Mouse (Mus musculus): Measurements from ENCODE around the gene Uri1.

Uri1 gene

GRCm38 (mm10) chr7:38013946-38014345, 9.4 kb downstream of the Uri1 start:
- DNase-seq = no peak

GRCm38 (mm10) chr7:38012811-38013210, 10.5 kb downstream of the Uri1 start:
- no peak for DNase-seq

GRCm38 (mm10) chr7:38008359-38008758, 15.0 kb downstream of the Uri1 start:
- no peak for DNase-seq

- DNase-seq = no peak
Measured at GRCm38 (mm10) chr7:38002451-38002850, 20.9 kb downstream of the Uri1 start.

GRCm38 (mm10) chr7:37999691-38000090, 23.7 kb downstream of the Uri1 start:
- DNase-seq = no peak

GRCm38 (mm10) chr7:37992861-37993260, 30.5 kb downstream of the Uri1 start:
- no peak for DNase-seq

- no peak for DNase-seq
Measured at GRCm38 (mm10) chr7:37984866-37985265, 38.5 kb downstream of the Uri1 start.

- no peak for DNase-seq
Measured at GRCm38 (mm10) chr7:37983471-37983870, 39.9 kb downstream of the Uri1 start.

- DNase-seq = no peak
Measured at GRCm38 (mm10) chr7:37979729-37980128, 43.6 kb downstream of the Uri1 start.

GRCm38 (mm10) chr7:37978412-37978811, 44.9 kb downstream of the Uri1 start:
- no peak for DNase-seq

GRCm38 (mm10) chr7:37977676-37978075, 45.7 kb downstream of the Uri1 start:
- DNase-seq = no peak

- no peak for DNase-seq
Measured at GRCm38 (mm10) chr7:37972999-37973555, 50.3 kb downstream of the Uri1 start.

GRCm38 (mm10) chr7:37972571-37972970, 50.8 kb downstream of the Uri1 start:
- no peak for DNase-seq

GRCm38 (mm10) chr7:37962326-37962725, 61.0 kb downstream of the Uri1 start:
- DNase-seq = no peak

GRCm38 (mm10) chr7:37961247-37961646, 62.1 kb downstream of the Uri1 start:
- DNase-seq = no peak

- DNase-seq = no peak
Measured at GRCm38 (mm10) chr7:37951841-37952240, 71.5 kb downstream of the Uri1 start.

GRCm38 (mm10) chr7:37936459-37936858, 86.9 kb downstream of the Uri1 start:
- no peak for DNase-seq

- DNase-seq = no peak
Measured at GRCm38 (mm10) chr7:37935786-37936185, 87.6 kb downstream of the Uri1 start.

GRCm38 (mm10) chr7:37934770-37935182, 88.6 kb downstream of the Uri1 start:
- DNase-seq = peak; percentile 36

- no peak for DNase-seq
Measured at GRCm38 (mm10) chr7:37933754-37934308, 89.5 kb downstream of the Uri1 start.

- DNase-seq = peak; percentile 50
Measured at GRCm38 (mm10) chr7:37931631-37932030, 91.7 kb downstream of the Uri1 start.

- DNase-seq = no peak
Measured at GRCm38 (mm10) chr7:37929738-37930137, 93.6 kb downstream of the Uri1 start.

- no peak for DNase-seq
Measured at GRCm38 (mm10) chr7:37922999-37923398, 100.4 kb downstream of the Uri1 start.

- DNase-seq = no peak
Measured at GRCm38 (mm10) chr7:37921681-37922430, 101.5 kb downstream of the Uri1 start.
